Mouse (Mus musculus): ENCODE data around the gene Ildr1.

Ildr1 gene

DNA sequence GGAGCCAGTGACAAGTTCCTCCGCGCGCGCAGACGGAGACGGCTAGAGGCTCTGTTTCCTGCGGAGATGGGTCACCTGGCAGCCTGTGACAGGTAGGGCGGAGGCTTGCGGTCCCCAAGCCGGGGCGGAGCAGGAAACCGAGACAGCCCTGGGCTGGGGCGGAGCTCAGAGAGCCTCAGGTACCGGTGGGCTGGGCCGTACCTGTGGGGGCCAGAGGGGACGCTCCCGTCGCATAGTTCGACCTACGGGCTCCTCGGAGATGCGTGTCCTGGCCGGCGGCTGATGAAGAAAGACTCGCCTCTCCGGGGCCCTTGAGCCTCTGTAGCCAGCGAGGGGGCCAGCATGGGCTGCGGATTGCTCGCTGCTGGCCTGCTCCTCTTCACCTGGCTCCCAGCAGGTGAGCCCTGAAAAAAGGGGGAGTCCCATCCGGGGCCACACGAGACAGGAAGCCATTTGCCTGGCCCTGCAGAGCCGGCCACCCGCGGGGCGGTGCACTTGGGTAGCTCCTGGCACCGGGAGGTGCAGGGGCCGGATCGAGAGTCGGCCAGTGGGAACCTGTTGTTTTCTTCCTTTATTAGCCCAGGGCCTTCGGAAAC, at the start of gene Ildr1:
Ildr1 (plus strand) TSS at position 161 of the 596 bp plus-strand sequence.
- DNase-seq (ENCODE audit: low spot score), result peak; percentile 84

- DNase-seq (ENCODE audit: low spot score), result no peak
Observed at GRCm38 (mm10) chr16:36645124-36645523, 48.7 kb upstream of the Ildr1 start.

- no peak for DNase-seq (ENCODE audit: low spot score)
Observed at GRCm38 (mm10) chr16:36649304-36649703, 44.5 kb upstream of the Ildr1 start.

- DNase-seq (ENCODE audit: low spot score), result no peak
Observed at GRCm38 (mm10) chr16:36650511-36650910, 43.3 kb upstream of the Ildr1 start.

- no peak for DNase-seq (ENCODE audit: low spot score)
Observed at GRCm38 (mm10) chr16:36651174-36651766, 42.5 kb upstream of the Ildr1 start.

DNA sequence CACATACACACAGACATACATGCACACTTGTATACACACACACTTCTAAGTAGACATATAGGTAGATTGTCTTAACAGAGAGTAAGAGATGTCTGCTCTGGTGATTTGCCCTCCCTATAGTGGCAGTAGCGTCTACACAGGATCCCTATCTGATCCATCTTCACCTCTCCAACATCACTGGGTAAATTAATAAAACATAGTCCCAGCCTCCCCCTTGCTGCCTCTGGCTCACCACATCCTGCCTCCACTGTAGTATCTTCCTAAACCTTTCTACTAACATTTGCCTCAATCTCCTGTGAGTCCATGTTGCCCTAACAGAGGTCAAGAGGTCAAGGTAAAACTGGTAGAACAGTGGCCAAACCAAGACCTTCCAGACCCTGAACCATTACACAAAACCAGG, 38.6 kb upstream of the Ildr1 start:
- DNase-seq (ENCODE audit: low spot score), result no peak

GRCm38 (mm10) chr16:36655910-36656309, 37.9 kb upstream of the Ildr1 start:
- no peak for DNase-seq (ENCODE audit: low spot score)

GRCm38 (mm10) chr16:36661330-36661729, 32.4 kb upstream of the Ildr1 start:
- DNase-seq (ENCODE audit: low spot score), result no peak

DNA sequence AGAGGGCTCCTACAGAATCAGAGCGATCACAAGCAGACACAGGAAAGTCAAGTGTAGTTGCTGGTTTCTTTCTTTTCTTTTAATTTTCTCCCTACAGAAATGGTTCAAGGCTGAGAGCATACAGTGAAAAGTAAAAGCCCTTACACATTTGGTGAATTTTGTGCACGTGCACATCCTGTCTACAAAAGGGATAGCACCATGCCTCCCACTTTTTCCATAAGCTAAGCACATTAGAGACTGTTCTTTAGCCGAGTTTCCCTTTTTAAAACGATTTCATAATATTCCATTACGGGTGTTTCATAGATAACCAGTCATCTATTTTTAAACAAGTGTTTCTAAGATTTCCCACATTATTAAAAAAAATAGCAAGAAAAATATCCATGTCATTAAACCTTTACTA, 30.3 kb upstream of the Ildr1 start:
- DNase-seq (ENCODE audit: low spot score), result no peak

DNA sequence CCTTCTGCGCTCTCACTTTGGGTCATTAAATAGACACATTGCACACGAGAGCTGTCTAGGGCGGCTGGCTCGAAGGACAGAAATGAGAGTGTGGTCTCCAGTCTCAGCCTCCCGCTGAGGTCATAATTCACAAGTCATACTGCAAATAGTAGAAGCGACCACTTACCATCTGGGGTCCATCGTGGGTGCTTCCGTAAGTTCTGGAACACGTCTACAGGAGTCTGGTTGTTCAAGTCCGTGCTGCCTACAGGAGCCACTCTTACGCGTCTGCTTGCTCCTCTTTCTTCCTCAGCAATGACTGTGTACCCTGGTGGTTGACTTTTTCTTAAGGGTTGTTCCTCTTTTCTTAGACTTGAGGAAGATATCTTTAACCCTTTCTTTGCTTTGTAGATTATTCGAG, 28.0 kb upstream of the Ildr1 start, which contains the start of gene Cd86:
Cd86 (minus strand) TSS at position 300 of the 400 bp plus-strand sequence.
- DNase-seq (ENCODE audit: low spot score), result no peak

GRCm38 (mm10) chr16:36666448-36667017, 27.2 kb upstream of the Ildr1 start:
- DNase-seq (ENCODE audit: low spot score), result no peak

- no peak for DNase-seq (ENCODE audit: low spot score)
Observed at GRCm38 (mm10) chr16:36670590-36670989, 23.2 kb upstream of the Ildr1 start.

- DNase-seq (ENCODE audit: low spot score), result no peak
Observed at GRCm38 (mm10) chr16:36673196-36673595, 20.6 kb upstream of the Ildr1 start.

DNA sequence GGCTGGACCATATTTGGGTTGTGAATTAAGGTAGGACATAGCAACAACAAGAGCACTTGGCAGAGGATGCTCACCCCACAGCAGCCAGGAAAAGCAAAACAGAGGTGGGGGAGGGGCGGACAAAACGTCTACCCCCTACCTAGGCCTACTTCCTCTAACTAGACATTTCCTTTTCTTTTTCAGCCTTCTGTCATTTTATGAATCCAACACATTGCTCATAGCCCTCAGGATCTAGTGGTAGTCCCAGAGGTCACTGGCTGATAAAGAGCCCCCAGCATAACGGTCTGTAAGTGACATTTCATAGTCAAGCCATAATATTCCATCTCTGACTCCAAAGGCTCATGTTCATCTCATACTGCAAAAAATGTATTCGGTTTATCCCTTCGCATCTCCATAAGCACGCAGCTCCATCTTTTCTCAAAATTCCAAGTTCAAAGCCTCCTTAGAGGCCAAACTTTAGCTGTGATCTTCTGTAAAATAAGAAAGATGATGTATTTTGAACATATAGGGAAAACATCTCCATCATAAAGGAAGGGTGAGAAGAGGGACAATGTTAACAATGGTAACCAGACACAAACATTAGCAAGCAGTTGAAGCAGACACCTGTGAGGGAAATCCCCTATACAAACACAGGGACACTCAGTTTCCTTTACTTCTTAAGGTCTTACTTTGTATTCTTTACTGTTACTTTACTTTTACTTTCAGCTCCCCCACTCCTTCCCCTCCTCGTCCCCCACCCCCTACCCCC, 19.1 kb upstream of the Ildr1 start:
- no peak for DNase-seq (ENCODE audit: low spot score)

DNA sequence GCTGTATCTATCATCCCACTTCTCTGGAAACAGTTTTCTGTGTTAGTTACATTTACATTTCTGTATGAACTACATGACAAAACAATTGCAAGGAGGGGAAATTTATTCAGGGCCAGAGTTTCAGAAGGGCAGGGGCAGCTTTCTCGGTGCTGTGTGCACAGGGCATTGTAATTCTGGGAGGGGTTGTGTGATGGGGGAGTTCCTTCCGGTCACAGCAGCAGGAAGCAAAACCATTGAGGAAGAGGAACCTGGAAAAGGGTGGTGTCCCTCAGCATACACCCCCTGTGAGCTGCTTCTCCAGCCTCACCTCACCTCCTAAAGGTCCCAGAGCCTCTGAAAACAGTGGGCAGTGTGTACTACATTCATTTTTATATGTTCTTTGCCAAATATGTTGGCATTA, 18.5 kb upstream of the Ildr1 start:
- no peak for DNase-seq (ENCODE audit: low spot score)

GRCm38 (mm10) chr16:36675902-36676301, 17.9 kb upstream of the Ildr1 start:
- DNase-seq (ENCODE audit: low spot score), result no peak

- no peak for DNase-seq (ENCODE audit: low spot score)
Observed at GRCm38 (mm10) chr16:36681829-36682228, 11.9 kb upstream of the Ildr1 start.

GRCm38 (mm10) chr16:36684325-36684918, 9.4 kb upstream of the Ildr1 start:
- DNase-seq (ENCODE audit: low spot score), result no peak

- no peak for DNase-seq (ENCODE audit: low spot score)
Observed at GRCm38 (mm10) chr16:36688076-36688475, 5.7 kb upstream of the Ildr1 start.

- no peak for DNase-seq (ENCODE audit: low spot score)
Observed at GRCm38 (mm10) chr16:36691484-36691883, 2.3 kb upstream of the Ildr1 start.

DNA sequence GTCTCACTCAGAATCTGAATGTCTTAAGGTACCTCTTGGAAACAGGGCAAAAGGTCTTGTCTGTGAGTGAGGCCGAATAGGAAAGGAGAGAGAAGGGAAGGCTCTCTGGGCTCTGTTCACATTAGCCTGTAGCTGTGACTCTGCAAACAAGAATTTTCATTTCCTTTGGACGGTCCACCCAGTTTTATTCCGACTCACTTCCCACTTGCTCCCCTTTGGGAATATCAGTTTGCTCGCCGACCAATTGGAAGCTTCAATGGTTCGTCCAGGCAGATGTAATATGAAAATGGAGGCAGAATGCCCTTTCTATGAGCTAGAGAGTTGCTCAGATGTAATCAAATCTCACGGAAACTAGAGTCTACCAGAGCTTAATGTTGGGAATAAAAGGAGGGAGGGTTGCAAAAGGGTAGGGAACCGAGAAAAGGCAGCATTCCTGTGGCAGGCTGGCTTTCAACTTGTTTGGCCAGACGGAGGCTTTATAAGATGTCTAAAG, 1.1 kb downstream of the Ildr1 start:
- DNase-seq (ENCODE audit: low spot score), result no peak

DNA sequence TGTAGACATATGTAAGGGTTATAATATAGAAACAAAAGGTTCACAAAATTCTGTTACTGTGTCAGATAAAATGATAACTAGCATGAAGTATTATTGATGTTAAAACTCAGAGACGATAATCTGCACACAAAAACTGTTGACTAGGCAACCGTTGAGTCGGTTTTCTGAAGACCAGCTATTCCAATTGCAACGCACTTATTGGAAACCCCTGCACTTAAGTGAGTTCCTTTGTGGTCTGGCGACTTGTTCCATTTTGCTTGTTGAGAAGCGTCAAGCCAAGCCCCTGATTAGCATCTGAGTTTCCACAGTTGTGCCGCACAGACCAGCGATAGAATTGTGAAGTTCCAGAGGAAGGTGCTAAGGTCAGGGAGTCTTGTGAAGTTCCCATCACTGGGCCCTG, 3.6 kb downstream of the Ildr1 start:
- DNase-seq (ENCODE audit: low spot score), result no peak

All from urinary bladder, postnatal 14 days (tissue).